Comparison of ENCODE assay signal across 7 mouse cellular contexts in the genomic region with DNA sequence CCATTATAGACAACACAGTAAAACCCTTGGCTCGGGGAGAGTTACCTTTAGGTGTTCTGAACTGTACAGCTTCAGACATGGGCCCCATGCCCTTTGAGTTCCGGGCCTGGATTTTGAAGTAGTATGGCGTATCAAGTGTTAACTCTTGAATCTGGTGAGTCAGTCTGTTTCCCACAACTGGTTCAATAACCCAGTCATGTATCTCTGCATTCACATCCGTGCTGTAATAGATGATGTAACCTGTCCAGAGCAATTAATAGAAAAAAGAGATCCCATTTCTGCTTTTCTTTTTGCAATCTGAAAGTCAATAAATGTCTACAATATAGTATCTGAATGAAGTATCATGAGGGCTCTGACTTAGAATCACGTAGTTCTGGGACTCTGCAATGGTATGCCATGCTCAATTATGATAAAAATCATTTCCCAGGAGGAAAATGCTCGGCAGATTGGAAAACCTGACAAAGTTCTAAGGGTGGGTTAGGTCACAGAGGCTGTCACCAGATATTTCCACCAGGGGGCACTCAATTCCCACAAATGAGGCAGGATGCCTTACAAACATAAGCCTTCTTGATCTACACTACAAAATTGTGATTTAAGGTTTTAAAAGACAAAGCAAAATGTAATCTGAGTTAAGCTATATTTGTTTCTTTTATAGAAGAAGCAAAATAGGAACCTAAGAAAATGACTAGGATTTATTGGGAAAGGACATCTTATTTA.
A peak's percentile ranks its signal among the peaks of the same experiment; 100 is the strongest.
DNase-seq lines count a peak whose midpoint lies in the region.

No protein-coding gene starts in this region.

- intact Hi-C loops in gastrocnemius, postnatal 36 days (cut with DNase I) = loop anchor here (5.0 to 10.0 kb wide), 2 partner anchors 379 to 682 kb away; no protein-coding TSS in a partner anchor
- intact Hi-C loops in left cerebral cortex, postnatal 14 days (cut with DNase I) = loop anchor here (5.0 kb wide), 1 partner anchor 379 kb away; no protein-coding TSS in a partner anchor

- DNase-seq in right cerebral cortex, adult 18-20 months = peak; percentile 35
- DNase-seq in right cerebral cortex, postnatal 25 days = no peak
- DNase-seq in adipocyte (ENCODE audit: low spot score) = peak; percentile 78
- DNase-seq in cerebellum, postnatal 14 days = peak; percentile 78 to 81
- DNase-seq in gastrocnemius, postnatal 36 days = peak; percentile 11 to 24
- peak; percentile 43 to 68 for DNase-seq in left cerebral cortex, postnatal 14 days (ENCODE audit: low spot score in 2 of 2)
- DNase-seq in retina, postnatal 1 day = peak; percentile 72
